Mouse (Mus musculus): ENCODE measurements around the gene Slc30a7.

Gene Slc30a7

DNA sequence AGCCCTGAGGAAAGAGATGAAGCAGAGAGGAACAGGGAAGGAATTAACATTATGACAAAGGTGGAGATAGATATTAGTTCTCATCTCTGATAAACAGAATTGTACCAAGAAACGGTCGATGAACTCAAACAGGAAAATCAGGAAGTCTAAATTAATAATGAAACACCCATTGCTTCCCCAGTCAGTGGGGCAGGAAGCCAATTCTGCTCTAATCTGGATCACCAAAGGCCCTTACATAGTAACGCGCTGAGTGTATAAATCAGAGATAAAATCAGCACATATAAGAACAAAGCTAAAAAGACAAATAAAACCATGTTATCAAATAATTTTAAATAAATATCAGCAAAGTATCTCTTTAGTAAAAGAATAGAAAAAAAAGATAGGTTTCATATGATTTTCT, 15.1 kb downstream of the Slc30a7 start:
- DNase-seq (ENCODE audit: low spot score in 2 of 2) = peak; percentile 18 to 23

DNA sequence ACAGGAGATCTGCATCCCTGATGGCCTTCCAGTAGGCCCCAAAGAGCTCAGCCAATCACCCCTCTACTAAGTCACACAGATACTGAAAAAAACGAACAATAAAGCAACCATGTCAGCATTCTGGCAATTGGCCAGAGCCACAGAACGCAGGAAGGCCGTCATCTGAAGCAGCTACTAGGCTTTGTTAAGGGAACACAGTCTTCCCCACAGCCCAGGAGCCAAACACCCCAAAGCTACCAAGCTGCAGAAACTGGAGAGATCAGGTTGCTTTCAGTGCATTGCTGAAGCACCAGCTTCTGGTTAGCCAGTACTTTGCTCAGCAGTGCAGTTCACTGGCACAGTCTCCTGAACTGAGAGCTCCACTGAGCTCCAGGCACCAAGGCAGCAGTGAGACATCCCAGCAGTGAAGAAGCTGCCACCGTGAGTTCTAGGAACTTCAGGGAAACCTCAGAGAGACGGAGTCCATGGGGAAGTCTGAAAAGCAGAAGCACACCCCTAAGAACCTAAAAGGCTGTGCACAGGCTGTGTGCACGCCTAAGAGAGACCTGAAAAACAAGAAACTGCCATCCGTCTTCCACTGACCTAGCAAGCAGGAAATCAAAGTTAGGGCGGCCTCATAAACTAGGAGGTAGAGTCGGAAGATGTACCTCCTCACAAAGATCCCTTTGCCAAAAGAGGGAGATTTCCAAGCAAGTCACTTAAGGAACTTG, 21.9 kb downstream of the Slc30a7 start:
- no peak for DNase-seq (ENCODE audit: low spot score in 2 of 2)

DNA sequence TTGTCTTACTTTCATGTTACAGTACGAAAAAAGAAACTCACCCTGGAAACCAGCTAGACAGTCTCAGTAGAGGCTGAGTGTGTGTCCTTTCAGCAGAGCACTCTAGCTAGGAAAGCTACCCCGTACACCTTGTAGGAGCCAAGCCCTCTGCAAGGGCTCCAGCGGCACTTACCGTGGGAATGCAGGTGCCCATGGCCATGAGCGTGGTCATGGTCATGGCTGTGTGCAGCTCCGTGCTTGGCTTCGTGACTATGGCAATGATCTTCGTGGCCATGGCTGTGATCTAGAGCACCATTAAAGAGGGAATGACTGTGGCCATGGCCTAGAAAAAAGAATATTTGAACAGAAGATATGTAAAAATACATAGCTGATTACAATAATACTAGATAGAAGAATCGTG, 22.6 kb downstream of the Slc30a7 start:
- DNase-seq (ENCODE audit: low spot score in 2 of 2) = no peak

DNA sequence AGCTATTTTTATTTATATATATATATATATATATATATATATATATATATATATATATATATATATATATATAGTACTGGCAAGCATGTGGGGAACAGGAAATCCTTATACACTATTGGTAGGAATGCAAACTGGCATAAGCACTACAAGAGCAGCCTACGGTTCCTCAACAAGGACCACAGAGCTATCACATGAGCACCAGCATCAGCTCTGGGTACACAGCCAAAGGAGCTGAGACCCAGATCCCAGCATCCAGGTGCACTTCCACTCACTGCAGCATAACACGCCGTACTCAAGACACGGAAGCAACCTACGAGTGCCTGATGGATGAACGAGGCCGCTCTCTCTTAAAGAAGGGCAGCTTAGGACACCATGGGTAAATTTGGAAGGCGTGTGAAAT, 24.0 kb downstream of the Slc30a7 start:
- DNase-seq (ENCODE audit: low spot score in 2 of 2) = no peak

DNA sequence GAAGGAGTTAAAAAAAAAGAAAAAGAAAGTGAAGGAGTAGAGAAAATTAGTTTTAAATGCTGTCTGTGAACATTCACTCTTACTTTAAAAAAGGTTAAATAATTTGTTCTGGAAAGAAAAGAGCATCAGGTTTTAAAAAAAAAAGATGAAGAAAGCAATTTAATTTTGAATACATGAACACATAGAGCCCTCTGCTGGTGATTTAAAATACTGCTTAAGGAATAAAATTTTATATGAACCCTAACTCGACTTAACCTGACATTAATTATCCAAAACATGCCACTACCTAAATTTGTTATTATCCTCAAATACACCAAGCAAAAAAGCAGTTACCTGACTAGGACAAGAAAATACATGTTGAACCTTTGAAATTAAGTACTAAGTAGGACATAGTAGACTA, 28.2 kb downstream of the Slc30a7 start:
- DNase-seq (ENCODE audit: low spot score in 2 of 2) = no peak

DNA sequence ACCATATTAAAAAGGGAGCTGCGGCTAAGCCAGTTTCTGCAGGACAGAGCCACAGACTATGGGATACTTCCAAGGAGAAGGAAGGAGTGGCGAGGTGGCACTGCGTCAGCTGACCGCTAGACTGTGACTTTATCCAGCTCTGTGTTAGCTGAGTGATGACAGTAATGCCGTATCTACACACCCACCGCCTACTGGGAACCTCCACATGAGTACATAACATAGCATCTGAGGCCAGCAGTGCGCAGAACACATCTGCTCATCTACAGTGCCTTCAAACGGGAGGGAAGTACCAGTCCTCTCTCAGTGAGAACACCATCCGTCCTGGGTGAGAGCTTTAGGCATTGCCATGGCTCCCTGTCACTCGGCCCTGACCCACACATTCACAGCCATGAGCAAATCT, 32.2 kb downstream of the Slc30a7 start:
- DNase-seq (ENCODE audit: low spot score in 2 of 2) = no peak

DNA sequence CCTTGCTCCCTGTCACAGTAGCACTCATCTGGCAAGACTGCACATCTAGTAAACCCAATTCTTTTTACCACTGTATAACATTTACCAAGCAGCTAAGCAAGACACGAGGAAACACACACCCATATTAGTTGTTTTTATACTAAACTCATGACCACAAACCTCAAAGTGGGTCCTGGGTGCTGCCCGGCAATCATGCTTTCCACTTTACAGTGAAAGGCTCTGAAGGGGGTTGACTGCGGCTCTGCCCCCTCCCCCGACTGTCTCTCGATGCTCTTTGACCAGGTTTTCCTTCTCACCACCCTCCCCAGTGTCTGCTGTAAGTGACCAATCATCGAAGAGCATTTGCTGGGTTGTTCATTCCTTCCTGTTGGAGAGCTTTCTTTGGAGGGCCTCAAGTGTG, 33.0 kb downstream of the Slc30a7 start:
- no peak for DNase-seq (ENCODE audit: low spot score in 2 of 2)

DNA sequence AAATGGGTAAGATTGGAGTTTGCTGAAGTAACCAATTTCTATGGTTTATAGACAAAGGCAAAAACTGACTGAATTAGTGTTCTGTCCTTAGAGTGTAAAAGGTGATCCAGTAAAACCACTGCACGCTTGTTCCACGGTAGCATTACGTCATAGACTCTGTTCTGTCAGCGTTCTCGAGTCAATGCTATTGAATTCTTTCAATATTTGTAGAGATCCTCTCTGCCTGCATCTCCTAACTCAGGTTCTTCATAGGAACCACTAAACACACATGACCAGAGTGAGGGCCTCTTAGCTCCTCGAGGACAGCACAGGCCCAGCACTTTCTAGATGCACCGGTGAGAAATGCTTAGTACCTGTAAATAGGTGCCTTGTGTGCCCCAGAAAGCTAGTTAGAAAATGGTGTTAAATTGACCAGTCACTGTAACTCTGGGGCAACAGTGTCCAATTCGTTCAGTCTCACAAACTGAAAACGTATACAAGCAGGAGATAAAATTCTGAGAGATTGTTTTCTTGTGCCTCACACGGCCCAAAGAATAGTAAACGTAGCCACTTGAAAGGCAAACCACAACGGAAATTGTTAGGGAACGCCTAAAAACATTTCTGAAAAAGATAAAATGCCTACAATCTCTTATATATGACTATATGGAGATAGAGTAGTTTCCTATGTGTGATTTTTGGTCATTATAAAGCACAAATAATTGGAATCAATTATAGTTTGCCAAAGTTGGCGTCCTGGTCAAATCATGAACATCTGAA, 35.1 kb downstream of the Slc30a7 start:
- DNase-seq (ENCODE audit: low spot score in 2 of 2) = no peak

DNA sequence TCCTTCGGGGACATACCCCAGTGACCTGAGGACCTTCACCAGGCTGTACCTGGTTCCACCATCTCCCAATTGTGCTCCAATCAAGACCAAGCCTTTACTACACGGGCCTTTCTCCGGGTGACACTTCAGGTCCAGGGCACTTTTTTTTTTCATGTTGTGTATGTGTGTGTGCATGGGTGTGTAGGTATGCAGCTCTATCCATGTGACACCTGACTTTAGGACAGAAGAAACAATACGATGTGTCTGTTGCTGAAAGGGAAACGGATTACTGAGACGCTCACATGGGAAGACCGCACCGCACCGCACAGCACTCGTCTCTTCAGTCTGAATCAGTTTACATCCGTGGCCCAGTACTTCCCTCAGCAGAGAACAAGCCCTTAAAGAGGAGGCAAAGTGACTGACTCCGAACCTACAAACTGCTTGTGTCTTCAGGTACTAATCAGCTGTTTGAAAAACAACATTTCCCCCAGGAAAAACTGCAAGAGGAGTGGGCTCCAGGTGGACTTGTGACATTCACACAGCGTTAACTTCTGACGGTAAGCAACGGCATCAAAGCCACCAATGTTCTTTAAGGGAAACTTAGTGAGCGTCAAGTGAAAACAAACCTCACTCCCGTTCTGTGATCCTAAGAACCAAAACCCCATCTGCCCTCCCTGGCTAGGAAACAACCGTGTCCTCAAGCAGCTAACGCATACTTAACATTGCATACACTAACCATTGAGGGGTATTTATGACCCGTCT, 36.0 kb downstream of the Slc30a7 start:
- no peak for DNase-seq (ENCODE audit: low spot score in 2 of 2)

DNA sequence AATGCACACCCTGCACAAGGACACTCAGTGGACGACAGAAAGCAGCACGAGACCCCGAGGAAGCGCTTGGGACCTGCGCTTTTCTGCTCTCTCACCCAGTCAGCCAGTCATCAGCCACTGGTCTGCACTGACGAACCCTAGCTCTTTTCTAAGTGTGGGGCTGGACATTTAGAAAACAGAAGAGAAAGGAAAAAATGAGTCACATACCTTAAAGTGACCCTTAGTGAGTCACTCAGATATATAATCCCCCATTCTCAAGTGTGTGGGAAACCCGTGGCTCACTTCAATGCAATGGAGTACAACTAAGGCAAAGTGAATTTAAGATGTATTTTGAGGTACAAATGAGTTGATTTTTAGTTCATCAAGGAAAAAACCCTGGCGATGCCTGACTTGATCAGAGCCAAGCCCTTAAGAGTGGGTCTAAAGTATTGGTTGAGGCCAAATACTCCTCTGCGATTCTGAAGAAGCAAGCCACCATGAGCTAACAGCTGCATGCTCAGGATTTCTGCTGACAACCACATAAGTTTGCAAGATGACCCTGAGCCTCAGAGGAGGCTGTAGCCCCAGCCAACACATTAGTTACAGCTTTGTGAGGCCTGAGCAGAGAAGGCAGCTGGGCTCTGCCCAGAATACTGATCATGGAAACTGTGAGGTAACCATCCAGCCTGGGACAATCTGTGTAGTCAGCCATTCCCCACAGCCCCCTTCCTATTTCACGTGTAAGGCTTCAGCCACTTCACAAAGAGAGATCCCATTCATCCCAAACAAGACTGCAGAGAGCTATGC, 38.3 kb downstream of the Slc30a7 start:
- no peak for DNase-seq (ENCODE audit: low spot score in 2 of 2)

DNA sequence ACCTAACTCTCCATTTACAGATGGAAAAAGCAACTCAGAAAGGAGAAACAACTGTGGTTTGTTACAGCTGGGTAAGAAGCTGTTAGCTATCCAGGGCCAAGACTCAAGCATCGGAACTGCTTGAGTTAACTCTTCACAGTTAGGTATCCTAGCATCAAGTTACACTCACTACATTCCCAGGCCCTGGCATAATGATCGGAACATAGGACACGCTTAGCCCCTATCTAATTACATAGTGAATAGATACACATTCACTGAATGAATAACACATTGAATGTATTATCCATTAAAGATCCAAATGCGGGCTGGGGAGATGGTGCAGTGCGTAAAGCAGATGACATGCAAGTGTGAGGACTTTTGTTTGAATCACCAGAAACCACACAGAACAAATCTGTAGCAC, 43.1 kb downstream of the Slc30a7 start:
- DNase-seq (ENCODE audit: low spot score in 2 of 2) = no peak

DNA sequence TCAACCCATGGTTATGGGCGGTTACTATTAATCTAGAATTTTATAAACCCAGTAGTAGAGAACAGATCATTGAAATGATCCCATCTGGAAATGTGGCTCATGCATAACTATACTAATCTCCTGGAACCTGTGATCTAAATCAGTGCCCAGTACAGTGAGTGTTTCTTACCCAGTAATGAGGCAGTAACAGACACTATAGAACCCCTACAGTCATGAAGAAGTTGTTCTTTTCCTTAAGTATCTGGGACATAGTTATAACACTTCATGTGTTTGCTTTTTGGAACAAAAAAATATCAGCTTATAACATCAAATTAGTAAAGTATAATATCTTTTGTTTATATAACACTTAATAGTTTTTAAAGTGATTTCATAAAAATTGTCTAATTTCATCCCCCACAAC, 43.6 kb downstream of the Slc30a7 start:
- no peak for DNase-seq (ENCODE audit: low spot score in 2 of 2)

DNA sequence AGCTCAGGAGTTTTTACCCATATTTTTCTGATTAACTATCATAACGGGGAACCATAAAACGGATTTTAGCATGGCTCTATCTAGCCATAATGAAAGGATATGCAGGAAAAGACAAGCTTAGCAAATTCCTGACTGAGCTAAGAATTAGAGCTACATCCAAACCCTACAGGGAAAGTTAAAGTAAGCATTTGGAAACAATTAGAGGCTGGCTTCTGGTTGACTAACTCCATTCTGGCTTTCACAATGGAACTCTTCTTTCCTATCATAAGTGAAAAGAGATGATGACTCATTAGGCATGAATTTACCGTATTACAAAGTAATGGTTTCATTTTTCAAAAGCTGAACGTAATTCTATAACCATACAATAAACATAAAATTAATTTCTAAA, 45.2 kb downstream of the Slc30a7 start:
- no peak for DNase-seq (ENCODE audit: low spot score in 2 of 2)

DNA sequence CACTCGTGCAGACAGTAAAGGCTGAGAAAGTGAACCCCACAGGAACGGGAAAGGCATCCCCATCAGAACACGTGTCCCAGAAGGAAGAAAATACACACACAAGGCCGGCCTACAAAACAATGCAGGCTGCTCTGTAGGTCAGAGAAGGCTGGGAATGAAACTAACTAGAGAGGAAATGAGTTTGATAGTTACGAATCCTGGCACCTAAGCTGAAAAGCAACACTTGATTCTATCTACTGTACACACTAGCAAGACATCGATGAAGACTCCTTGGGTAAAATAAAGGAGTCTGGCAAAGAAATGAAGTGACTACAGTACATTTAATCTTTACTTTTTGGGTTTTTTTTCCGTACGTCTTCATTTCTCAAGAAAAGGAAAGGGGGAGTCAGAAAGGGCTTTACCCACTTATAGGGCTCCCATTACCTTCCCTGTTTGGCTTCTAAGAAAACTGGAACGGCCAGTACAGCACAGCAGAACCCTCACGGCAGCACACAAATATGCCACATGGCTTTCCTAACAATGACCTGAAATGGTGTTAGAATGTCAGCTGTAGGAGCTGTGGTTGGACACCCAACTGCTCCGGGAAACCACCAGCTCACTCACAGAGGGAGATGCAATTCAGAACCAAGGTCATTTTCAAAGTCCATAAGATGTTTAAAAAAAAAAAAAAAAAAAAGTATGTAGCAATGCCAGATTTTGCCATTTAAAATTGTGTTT, 45.7 kb downstream of the Slc30a7 start:
- no peak for DNase-seq (ENCODE audit: low spot score in 2 of 2)

DNA sequence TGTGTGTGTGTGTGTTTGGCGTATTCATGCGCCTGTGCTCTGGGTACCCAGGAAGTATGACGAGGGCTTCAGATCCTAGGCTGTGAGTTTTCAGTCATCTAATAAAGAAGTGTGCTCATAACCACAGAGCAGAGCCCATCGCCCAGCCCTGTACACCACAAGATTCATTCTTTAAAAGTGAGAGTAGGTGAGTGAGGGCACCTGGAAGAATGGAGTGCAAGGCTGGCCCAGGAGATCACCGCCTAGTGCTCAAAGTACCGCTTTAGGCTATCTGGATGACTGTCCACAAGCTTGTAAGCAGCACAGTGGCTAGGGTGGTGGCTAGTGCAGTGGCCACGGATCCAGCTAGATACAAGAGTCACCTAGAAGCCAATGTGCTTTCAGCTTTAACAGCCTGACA, 50.0 kb downstream of the Slc30a7 start:
- no peak for DNase-seq (ENCODE audit: low spot score in 2 of 2)

DNA sequence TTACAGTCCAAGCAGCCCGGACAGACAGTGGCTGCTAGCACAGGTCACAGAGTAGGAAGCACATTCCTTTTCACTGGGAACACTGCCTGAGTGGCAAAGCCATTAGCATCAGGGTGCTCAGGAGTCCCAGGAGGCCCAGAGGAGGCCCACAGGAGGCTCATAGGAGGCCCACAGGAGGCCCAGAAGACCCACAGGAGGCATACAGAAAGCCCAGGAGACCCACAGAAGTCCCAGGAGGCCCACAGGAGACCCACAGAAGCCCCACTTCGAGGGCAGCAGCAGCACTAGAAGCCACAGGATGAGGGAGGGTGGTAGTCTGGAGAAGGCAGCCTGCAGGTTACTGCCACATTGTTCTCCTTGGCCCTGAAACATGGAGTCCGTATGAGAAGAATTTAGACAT, 54.1 kb downstream of the Slc30a7 start:
- DNase-seq (ENCODE audit: low spot score in 2 of 2) = no peak

DNA sequence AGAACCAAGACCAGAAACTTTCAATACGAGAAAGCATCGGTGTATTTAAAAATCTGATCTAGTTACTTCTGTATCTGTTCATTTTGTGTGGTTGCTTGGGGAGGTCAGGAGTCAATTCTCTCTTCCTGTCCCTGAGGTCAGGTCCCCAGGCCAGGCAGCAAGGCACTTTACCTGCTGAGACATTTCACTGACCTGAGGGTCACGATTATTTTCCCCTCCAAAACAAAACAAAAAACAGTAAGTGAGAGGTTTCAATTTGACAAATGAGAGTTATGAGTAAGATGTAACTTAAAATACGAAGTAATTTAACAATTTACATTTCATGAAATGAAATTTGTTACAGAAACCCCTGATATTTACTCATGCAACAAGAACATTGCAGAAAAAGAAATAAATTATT, 54.9 kb downstream of the Slc30a7 start:
- no peak for DNase-seq (ENCODE audit: low spot score in 2 of 2)

DNA sequence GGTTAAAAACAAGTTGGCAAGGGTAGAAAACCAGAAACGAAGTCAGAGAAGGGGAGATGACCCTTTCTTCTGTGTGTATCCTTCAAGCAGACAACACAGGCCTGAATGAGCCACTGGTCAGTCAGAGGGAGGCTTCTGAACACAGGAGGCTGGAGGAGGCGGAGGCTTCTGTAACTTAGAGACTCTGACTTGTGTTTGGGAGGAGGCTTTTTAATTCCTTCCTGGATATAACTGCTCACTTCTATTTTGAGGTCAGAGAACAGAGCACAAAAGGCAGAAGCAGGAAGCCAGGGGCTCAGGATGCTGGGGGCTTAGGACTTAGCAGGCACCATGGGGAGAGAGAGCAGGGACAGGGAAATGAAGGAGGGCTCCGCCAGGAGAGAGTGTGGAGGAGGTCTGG, 56.0 kb downstream of the Slc30a7 start:
- no peak for DNase-seq (ENCODE audit: low spot score in 2 of 2)

DNA sequence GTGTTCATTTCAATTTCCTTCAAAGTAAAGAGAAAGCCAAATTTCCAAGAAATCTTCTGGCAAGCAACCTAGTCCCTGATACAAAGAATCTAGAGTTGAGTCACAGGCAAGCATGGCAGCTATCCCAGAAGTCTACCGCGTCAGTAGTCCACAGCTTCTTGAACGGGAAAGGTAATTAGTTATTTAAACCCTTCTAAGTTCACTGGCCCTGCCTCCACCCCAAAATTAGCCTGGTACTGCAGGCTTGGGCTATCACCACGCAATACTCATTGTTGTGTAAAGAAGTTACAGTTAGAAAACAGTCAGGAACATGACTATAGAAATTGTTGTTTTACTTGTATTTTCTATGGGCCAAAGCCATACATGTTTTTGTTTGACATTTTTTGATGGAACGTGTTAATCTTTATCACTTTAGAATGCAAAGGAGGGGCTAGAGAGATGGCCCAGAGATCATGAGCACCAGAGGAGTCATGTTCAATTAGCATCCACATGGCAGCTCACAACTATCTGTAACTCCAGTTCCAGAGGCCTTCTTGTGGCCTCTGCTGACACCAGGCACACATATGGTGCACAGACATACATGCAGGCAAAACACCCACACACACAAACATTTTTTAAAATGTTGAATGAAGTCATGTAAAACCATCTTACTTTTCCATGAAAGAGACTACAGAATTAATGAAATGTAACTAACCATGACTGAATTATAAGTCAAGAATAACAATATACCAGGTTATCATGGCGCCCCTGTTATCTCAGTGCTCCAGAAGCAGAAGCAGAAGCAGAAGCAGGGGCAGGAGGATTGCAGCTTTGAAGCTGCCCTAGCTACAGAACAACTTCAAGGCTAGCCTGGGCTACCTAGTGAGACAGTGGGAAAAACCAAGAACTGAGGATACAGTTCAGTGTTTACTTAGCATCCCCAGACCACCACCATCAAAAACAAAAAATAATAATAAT, 57.0 kb downstream of the Slc30a7 start:
- DNase-seq (ENCODE audit: low spot score in 2 of 2) = peak in 1 of 2 experiments; percentile 23

DNA sequence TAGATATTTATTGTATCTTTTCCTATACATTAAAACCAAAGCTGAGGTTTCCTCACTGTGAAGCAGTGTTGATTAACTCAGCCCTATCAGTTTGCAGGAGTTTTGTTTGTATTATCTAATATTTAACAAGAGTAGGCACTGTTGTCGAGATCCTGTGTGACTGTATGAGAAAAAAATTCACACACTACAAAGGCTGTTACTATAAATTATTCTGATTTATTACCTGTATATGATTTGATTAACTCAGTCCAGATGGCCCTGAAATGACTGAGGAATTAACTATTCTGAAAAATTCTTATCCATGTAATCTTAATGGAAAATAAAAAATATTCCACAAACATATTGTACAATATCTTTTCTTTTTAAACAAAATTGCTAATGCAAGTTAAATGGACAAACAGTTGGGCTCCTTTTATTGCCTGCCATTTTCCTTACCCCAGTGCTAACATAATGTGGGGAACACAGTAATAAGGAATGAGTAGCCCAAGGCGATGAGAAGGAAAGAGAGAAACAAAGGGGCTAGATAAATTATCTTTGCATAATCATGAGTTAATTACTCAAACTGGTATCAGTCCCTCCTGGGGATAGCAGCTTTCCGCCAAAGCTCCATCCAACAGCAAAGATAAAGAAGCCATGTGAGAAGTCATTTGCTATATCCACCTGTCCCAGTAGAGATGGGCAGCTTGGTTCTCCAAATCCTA, 57.8 kb downstream of the Slc30a7 start:
- no peak for DNase-seq (ENCODE audit: low spot score in 2 of 2)
